Mouse (Mus musculus) thymus, postnatal 14 days (tissue): Measurements from ENCODE around the gene Lsamp.

Source experiments
- DNase-seq: peaks from one replicate; pipeline ENCODE4 v3.0.0; 2021

Gene Lsamp

GRCm38 (mm10) chr16:41623871-41624270 is 1639.7 kb downstream of the Lsamp start:
- no peak for DNase-seq

- DNase-seq = no peak
Measured at GRCm38 (mm10) chr16:41633898-41634297, 1649.7 kb downstream of the Lsamp start.

- DNase-seq = no peak
Measured at GRCm38 (mm10) chr16:41640876-41641275, 1656.7 kb downstream of the Lsamp start.

- no peak for DNase-seq
Measured at GRCm38 (mm10) chr16:41653261-41653660, 1669.1 kb downstream of the Lsamp start.

GRCm38 (mm10) chr16:41674316-41675038 is 1690.3 kb downstream of the Lsamp start:
- DNase-seq = no peak

- DNase-seq = no peak
Measured at GRCm38 (mm10) chr16:41675774-41676173, 1691.6 kb downstream of the Lsamp start.

GRCm38 (mm10) chr16:41692435-41692834 is 1708.3 kb downstream of the Lsamp start:
- DNase-seq = no peak

GRCm38 (mm10) chr16:41701790-41702428 is 1717.7 kb downstream of the Lsamp start:
- no peak for DNase-seq

- no peak for DNase-seq
Measured at GRCm38 (mm10) chr16:41728900-41729585, 1744.9 kb downstream of the Lsamp start.

- DNase-seq = no peak
Measured at GRCm38 (mm10) chr16:41729911-41730310, 1745.8 kb downstream of the Lsamp start.

GRCm38 (mm10) chr16:41745037-41745436 is 1760.9 kb downstream of the Lsamp start:
- no peak for DNase-seq

GRCm38 (mm10) chr16:41746235-41746911 is 1762.2 kb downstream of the Lsamp start:
- DNase-seq = no peak

GRCm38 (mm10) chr16:41747874-41748273 is 1763.7 kb downstream of the Lsamp start:
- no peak for DNase-seq

- no peak for DNase-seq
Measured at GRCm38 (mm10) chr16:41748759-41749158, 1764.6 kb downstream of the Lsamp start.

GRCm38 (mm10) chr16:41764285-41764684 is 1780.1 kb downstream of the Lsamp start:
- no peak for DNase-seq

GRCm38 (mm10) chr16:41771427-41772125 is 1787.4 kb downstream of the Lsamp start:
- no peak for DNase-seq

- no peak for DNase-seq
Measured at GRCm38 (mm10) chr16:41777586-41777985, 1793.4 kb downstream of the Lsamp start.

GRCm38 (mm10) chr16:41785600-41785999 is 1801.4 kb downstream of the Lsamp start:
- DNase-seq = no peak

GRCm38 (mm10) chr16:41786704-41787103 is 1802.5 kb downstream of the Lsamp start:
- DNase-seq = no peak

GRCm38 (mm10) chr16:41787146-41787545 is 1803.0 kb downstream of the Lsamp start:
- DNase-seq = no peak

GRCm38 (mm10) chr16:41790016-41790415 is 1805.9 kb downstream of the Lsamp start:
- DNase-seq = no peak

GRCm38 (mm10) chr16:41820369-41820768 is 1836.2 kb downstream of the Lsamp start:
- DNase-seq = no peak
